Mouse (Mus musculus) liver, embryonic 15.5 days (tissue): Measurements from ENCODE around the gene Slc9a7. TPM values are rescaled to one million over a fixed set of nuclear protein-coding genes. Genes with fewer than 3 reads are reported as not detected.

ENCODE experiments used
- ATAC-seq: fragments of 200-750 bp; cut with Nextera tagmentation; 2 replicates; pipeline ENCODE4 v1.8.0; 2017; ENCODE audit warnings: moderate number of reproducible peaks, mild to moderate bottlenecking, moderate library complexity; ENCODE audit not compliant: insufficient read depth
- H3K27ac ChIP-seq: fragments of 300-500 bp; sonication (generic); replicated peaks from 2 replicates; pipeline ENCODE4 v1.5.1; 2015; ENCODE audit warnings: mild to moderate bottlenecking, inconsistent platforms
- H3K27me3 ChIP-seq: fragments of 300-500 bp; sonication (generic); 2 replicates; pipeline ENCODE4 v1.6.1; 2015; ENCODE audit warnings: mild to moderate bottlenecking, inconsistent platforms
- H3K36me3 ChIP-seq: fragments of 300-500 bp; sonication (generic); replicated peaks from 2 replicates; pipeline ENCODE4 v1.6.1; 2015; ENCODE audit warnings: moderate library complexity, mild to moderate bottlenecking, inconsistent platforms
- H3K4me1 ChIP-seq: fragments of 300-500 bp; sonication (generic); replicated peaks from 2 replicates; pipeline ENCODE4 v1.6.1; 2015; ENCODE audit warnings: inconsistent platforms
- H3K4me2 ChIP-seq: fragments of 300-500 bp; sonication (generic); 2 replicates; pipeline ENCODE4 v1.6.1; 2015; ENCODE audit warnings: moderate library complexity, mild to moderate bottlenecking, inconsistent platforms
- H3K4me3 ChIP-seq: fragments of 300-500 bp; sonication (generic); replicated peaks from 2 replicates; pipeline ENCODE4 v1.5.1; 2015; ENCODE audit warnings: mild to moderate bottlenecking, inconsistent platforms
- H3K9ac ChIP-seq: fragments of 300-500 bp; sonication (generic); 2 replicates; pipeline ENCODE4 v1.6.1; 2015; ENCODE audit warnings: moderate library complexity, mild to moderate bottlenecking, inconsistent platforms
- H3K9me3 ChIP-seq: fragments of 300-500 bp; sonication (generic); replicated peaks from 2 replicates; pipeline ENCODE4 v1.6.1; 2016; ENCODE audit warnings: inconsistent platforms
- WGBS: fragments of 180-500 bp; shearing (Covaris S2); methylation state at CpG from one replicate; pipeline ENCODE4 v1.1.7; 2015; ENCODE audit warnings: mixed read lengths; ENCODE audit not compliant: insufficient replicate concordance; 5-methylcytosine and 5-hydroxymethylcytosine counted together
- polyA plus RNA-seq: library from polyadenylated mRNA; unstranded; fragments of >200 nt; fragmentation: Nextera tagmentation; extraction: Ambion mirVana; gene quantifications from 2 replicates; pipeline ENCODE4 v1.2.1, GENCODE M21; 2015

Slc9a7 gene
- 0.46 and 0.70 TPM in 2 replicates for polyA plus RNA-seq

- Histone ChIP-seq H3K27ac (no peak within 1 kb of the TSS), H3K36me3 (no peaks in the 10 kb centered on the region), H3K4me3 (peak within 1 kb of the TSS; percentile 49), H3K9ac (no peak within 1 kb of the TSS), H3K4me2 (peak within 1 kb of the TSS; percentile 63), H3K9me3 (no peaks in the 10 kb centered on the region), H3K4me1 (no peaks in the 10 kb centered on the region), H3K27me3 (peaks cover 18% of the 10 kb centered on the region)
- ATAC-seq: peak; percentile 49; the same call in 1 of the 2 replicates
- 11% methylated on average over 53 of the region's 65 CpGs for WGBS
These were observed at the start of gene Slc9a7 for GRCm38 (mm10) chrX:20291282-20292039. Gene Slc9a7 (minus strand): TSS chrX:20291807.

GRCm38 (mm10) chrX:20335722-20336121, 44.1 kb upstream of the Slc9a7 start:
- ATAC-seq: no peak
- H3K9me3 ChIP-seq: no peaks in the 10 kb centered on the region
- H3K4me3 ChIP-seq: no peak overlapping the region
- no peaks in the 10 kb centered on the region for H3K4me1 ChIP-seq
- no peaks in the 10 kb centered on the region for H3K36me3 ChIP-seq
- H3K4me2 ChIP-seq: no peak overlapping the region
- H3K9ac ChIP-seq: no peak overlapping the region
- no peaks in the 10 kb centered on the region for H3K27me3 ChIP-seq
- no peak overlapping the region for H3K27ac ChIP-seq
- WGBS: 9% methylated on average over 2 of the region's 2 CpGs

DNA sequence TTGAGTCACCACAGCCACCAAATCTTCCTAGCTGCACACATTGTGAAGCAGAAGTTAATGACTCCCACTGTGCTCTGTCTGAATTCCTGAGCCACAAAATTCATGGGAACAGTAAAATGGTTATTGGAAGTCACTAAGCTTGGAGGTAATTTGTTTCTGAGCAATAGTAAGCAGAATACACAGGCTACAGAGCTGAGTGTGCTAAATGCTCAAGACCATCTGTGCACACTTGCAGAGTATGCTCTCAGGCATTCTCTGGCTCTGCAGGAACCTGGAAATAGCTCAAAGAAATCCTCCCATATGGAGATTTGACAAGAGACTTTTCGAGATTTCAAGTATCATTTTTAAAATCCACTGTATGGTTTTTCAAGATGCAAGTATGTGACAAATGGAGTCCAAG, 41.1 kb upstream of the Slc9a7 start:
- Histone ChIP-seq H3K27me3 (no peaks in the 10 kb centered on the region), H3K9me3 (no peaks in the 10 kb centered on the region), H3K4me3 (no peak overlapping the region), H3K4me1 (no peaks in the 10 kb centered on the region), H3K27ac (no peak overlapping the region), H3K36me3 (no peaks in the 10 kb centered on the region), H3K4me2 (no peak overlapping the region), H3K9ac (no peak overlapping the region)
- no peak for ATAC-seq
- WGBS: 54% methylated on average over 1 of the region's 1 CpGs

DNA sequence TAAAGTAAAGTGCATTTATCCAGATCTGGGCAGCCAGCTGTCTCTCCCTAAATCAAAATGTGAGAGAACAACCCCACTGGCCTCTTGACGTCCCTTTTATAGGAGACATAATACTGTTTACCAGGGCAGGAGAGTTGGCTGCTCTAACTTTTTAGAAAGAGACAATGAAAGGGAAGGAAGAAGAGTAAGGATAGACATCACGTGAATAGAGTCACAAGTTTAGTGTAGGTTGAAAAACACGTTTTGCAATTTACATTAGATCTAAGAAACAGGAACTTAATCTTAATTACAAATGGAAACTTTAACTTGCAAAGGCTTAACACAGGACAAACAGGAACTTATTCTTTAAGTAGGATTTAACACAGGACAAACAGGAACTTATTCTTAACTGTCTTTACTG, 15.6 kb upstream of the Slc9a7 start:
- Histone ChIP-seq H3K4me2 (no peak overlapping the region), H3K4me1 (no peaks in the 10 kb centered on the region), H3K27ac (no peak overlapping the region), H3K9me3 (no peaks in the 10 kb centered on the region), H3K36me3 (no peaks in the 10 kb centered on the region), H3K9ac (no peak overlapping the region), H3K4me3 (no peak overlapping the region), H3K27me3 (no peaks in the 10 kb centered on the region)
- 18% methylated on average over 3 of the region's 3 CpGs for WGBS
- no peak for ATAC-seq

DNA sequence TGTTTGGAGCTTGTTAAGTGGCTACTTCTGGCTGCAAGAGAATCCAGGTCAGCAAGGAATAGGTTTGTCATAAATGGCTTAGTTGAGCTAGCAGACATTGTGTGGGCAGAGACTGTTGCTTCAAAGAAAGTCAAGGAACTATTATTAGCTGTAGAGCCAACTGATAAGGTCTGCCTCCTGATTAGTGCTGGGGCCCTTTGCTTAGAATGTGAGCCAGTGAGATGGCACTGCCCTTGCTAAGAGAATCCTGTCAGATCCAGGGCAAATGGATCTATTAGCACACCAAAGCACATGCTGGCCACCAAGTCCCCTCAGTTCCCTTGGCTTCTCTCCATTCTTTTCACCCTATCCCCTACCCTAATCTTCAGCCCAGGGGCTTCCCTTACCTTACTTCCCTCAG, 14.3 kb upstream of the Slc9a7 start:
- no peak overlapping the region for H3K27ac ChIP-seq
- no peaks in the 10 kb centered on the region for H3K36me3 ChIP-seq
- no peak overlapping the region for H3K4me3 ChIP-seq
- ATAC-seq: no peak
- no peaks in the 10 kb centered on the region for H3K27me3 ChIP-seq
- H3K4me1 ChIP-seq: no peaks in the 10 kb centered on the region
- no peak overlapping the region for H3K9ac ChIP-seq
- no peaks in the 10 kb centered on the region for H3K9me3 ChIP-seq
- no peak overlapping the region for H3K4me2 ChIP-seq

GRCm38 (mm10) chrX:20303280-20303679, 11.7 kb upstream of the Slc9a7 start:
- H3K4me1 ChIP-seq: no peaks in the 10 kb centered on the region
- no peak overlapping the region for H3K9ac ChIP-seq
- H3K9me3 ChIP-seq: no peaks in the 10 kb centered on the region
- H3K27ac ChIP-seq: no peak overlapping the region
- no peak for ATAC-seq
- H3K36me3 ChIP-seq: no peaks in the 10 kb centered on the region
- H3K4me2 ChIP-seq: no peak overlapping the region
- H3K4me3 ChIP-seq: no peak overlapping the region
- H3K27me3 ChIP-seq: no peaks in the 10 kb centered on the region

DNA sequence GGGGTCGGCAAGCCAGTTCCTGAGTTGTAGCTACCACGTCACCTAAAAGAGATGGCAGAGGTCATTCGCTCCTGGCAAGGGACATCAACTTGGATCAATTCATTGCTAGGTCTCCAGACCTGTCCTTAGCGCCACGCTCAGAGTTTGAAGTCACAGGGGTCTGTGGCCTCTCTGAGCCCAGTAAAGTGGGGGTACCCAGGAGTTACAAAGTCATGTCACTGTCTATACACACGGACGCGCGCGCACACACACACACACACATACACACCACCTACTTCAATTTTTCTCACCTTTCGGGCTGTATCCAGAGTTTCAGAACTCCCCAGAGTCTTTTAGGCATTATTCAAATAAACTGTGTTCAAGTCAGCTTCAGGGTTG, 422 bp upstream of the Slc9a7 start:
- WGBS: 36% methylated on average over 11 of the region's 11 CpGs
- ATAC-seq: no peak
- no peak overlapping the region for H3K27ac ChIP-seq
- peaks cover 18% of the 10 kb centered on the region for H3K27me3 ChIP-seq
- H3K4me1 ChIP-seq: no peaks in the 10 kb centered on the region
- no peak overlapping the region for H3K9ac ChIP-seq
- no peaks in the 10 kb centered on the region for H3K9me3 ChIP-seq
- peak overlapping the region; percentile 63 for H3K4me2 ChIP-seq
- H3K4me3 ChIP-seq: peak overlapping the region; percentile 49; the same call in 1 of the 2 replicates
- no peaks in the 10 kb centered on the region for H3K36me3 ChIP-seq

DNA sequence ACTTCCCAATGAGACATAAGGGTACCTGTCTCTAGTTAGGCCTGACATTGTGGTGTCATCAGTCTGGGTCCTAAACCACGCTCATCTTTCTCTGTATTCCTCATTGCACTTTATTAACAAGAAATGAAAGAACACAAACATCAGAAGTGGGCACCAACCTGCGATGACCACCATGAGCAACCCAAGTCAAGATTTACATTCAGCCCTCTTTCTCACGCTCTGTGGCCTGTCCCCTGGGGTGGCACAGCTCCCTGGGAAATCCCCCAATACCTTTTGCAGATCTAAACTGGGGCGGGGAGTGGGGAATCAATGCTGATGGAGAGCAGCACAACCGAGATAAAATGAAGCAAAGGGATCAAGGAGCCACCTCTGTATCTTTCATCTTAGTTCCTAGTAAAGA, 892 bp downstream of the Slc9a7 start:
- Histone ChIP-seq H3K27ac (no peak overlapping the region), H3K4me2 (peak overlapping the region; percentile 63; the same call in 1 of the 2 replicates), H3K9me3 (no peaks in the 10 kb centered on the region), H3K9ac (no peak overlapping the region), H3K36me3 (no peaks in the 10 kb centered on the region), H3K4me3 (peak overlapping the region; percentile 49; the same call in 1 of the 2 replicates), H3K4me1 (no peaks in the 10 kb centered on the region), H3K27me3 (peaks cover 18% of the 10 kb centered on the region)
- 22% methylated on average over 5 of the region's 5 CpGs for WGBS
- no peak for ATAC-seq

DNA sequence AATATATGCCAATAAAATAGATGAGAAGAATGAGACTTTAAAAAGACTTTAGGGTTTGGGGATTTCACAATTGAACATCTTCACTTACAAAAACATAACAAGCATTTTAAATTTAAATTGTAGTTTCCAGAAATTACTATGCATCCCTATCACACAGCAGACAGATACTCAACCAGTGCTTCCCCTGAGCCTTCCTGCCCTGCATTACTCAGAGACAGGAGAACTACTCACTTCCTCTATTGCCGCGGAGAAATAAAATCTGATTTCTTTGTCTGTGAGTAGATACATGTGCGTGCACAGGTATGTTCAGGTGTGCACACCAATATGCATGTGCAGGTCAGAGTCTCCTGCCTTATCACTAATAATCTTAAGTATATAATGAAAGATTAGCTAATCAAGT, 2.9 kb downstream of the Slc9a7 start:
- ATAC-seq: no peak
- H3K9me3 ChIP-seq: no peaks in the 10 kb centered on the region
- no peak overlapping the region for H3K9ac ChIP-seq
- no peak overlapping the region for H3K27ac ChIP-seq
- no peaks in the 10 kb centered on the region for H3K36me3 ChIP-seq
- H3K4me3 ChIP-seq: no peak overlapping the region
- peaks cover 18% of the 10 kb centered on the region for H3K27me3 ChIP-seq
- H3K4me2 ChIP-seq: no peak overlapping the region
- no peaks in the 10 kb centered on the region for H3K4me1 ChIP-seq
- WGBS: 32% methylated on average over 3 of the region's 3 CpGs

GRCm38 (mm10) chrX:20286254-20286653, 5.4 kb downstream of the Slc9a7 start:
- Histone ChIP-seq H3K9ac (no peak overlapping the region), H3K4me2 (no peak overlapping the region), H3K4me3 (no peak overlapping the region), H3K9me3 (no peaks in the 10 kb centered on the region), H3K36me3 (no peaks in the 10 kb centered on the region), H3K27me3 (peaks cover 6% of the 10 kb centered on the region), H3K4me1 (no peaks in the 10 kb centered on the region), H3K27ac (no peak overlapping the region)
- 17% methylated on average over 2 of the region's 2 CpGs for WGBS
- ATAC-seq: no peak

GRCm38 (mm10) chrX:20279424-20279823, 12.2 kb downstream of the Slc9a7 start:
- 22% methylated on average over 6 of the region's 6 CpGs for WGBS
- H3K4me2 ChIP-seq: no peak overlapping the region
- H3K4me3 ChIP-seq: no peak overlapping the region
- H3K9me3 ChIP-seq: no peaks in the 10 kb centered on the region
- no peak overlapping the region for H3K9ac ChIP-seq
- H3K36me3 ChIP-seq: no peaks in the 10 kb centered on the region
- H3K27me3 ChIP-seq: no peaks in the 10 kb centered on the region
- no peak for ATAC-seq
- H3K4me1 ChIP-seq: no peaks in the 10 kb centered on the region
- no peak overlapping the region for H3K27ac ChIP-seq

GRCm38 (mm10) chrX:20273854-20274253, 17.8 kb downstream of the Slc9a7 start:
- no peaks in the 10 kb centered on the region for H3K27me3 ChIP-seq
- H3K4me2 ChIP-seq: no peak overlapping the region
- no peak for ATAC-seq
- H3K36me3 ChIP-seq: no peaks in the 10 kb centered on the region
- no peaks in the 10 kb centered on the region for H3K4me1 ChIP-seq
- no peak overlapping the region for H3K9ac ChIP-seq
- H3K4me3 ChIP-seq: no peak overlapping the region
- no peaks in the 10 kb centered on the region for H3K9me3 ChIP-seq
- H3K27ac ChIP-seq: no peak overlapping the region
